Mouse (Mus musculus) lung, postnatal 0 days (tissue): Measurements from ENCODE around the gene Tha1. TPM values are rescaled to one million over a fixed set of nuclear protein-coding genes. Genes with fewer than 3 reads are reported as not detected.

ENCODE experiments used
- ATAC-seq: fragments of 200-750 bp; cut with Nextera tagmentation; 2 replicates; pipeline ENCODE4 v1.8.0; 2017; ENCODE audit warnings: moderate library complexity
- DNase-seq: peaks from one replicate; pipeline ENCODE4 v3.0.0-alpha.2; 2016; ENCODE audit warnings: low spot score
- H3K27ac ChIP-seq: fragments of 300-500 bp; sonication (generic); 2 replicates; pipeline ENCODE4 v1.5.1; 2014; ENCODE audit warnings: antibody characterized with exemption, mild to moderate bottlenecking, low read length, mixed read lengths
- H3K27me3 ChIP-seq: fragments of 300-500 bp; sonication (generic); replicated peaks from 2 replicates; pipeline ENCODE4 v1.6.1; 2014; ENCODE audit warnings: low read length, mixed read lengths; ENCODE audit not compliant: insufficient read depth
- H3K36me3 ChIP-seq: fragments of 300-500 bp; sonication (generic); 2 replicates; pipeline ENCODE4 v1.6.1; 2014; ENCODE audit warnings: low read length, mixed read lengths; ENCODE audit not compliant: insufficient read depth
- H3K4me1 ChIP-seq: fragments of 300-500 bp; sonication (generic); 2 replicates; pipeline ENCODE4 v1.6.1; 2014; ENCODE audit warnings: antibody characterized with exemption, low read depth, low read length, mixed read lengths; ENCODE audit not compliant: insufficient read depth
- H3K4me2 ChIP-seq: fragments of 300-500 bp; sonication (generic); replicated peaks from 2 replicates; pipeline ENCODE4 v1.6.1; 2014; ENCODE audit warnings: low read depth, mild to moderate bottlenecking, low read length, moderate library complexity, mixed read lengths
- H3K4me3 ChIP-seq: fragments of 300-500 bp; sonication (generic); 2 replicates; pipeline ENCODE4 v1.5.1; 2014; ENCODE audit warnings: low read depth, low read length
- H3K9ac ChIP-seq: fragments of 300-500 bp; sonication (generic); replicated peaks from 2 replicates; pipeline ENCODE4 v1.6.1; 2014; ENCODE audit warnings: low read depth, mild to moderate bottlenecking
- H3K9me3 ChIP-seq: fragments of 300-500 bp; sonication (generic); 2 replicates; pipeline ENCODE4 v1.6.1; 2016; ENCODE audit warnings: low read length, mixed read lengths
- CTCF ChIP-seq: IDR thresholded peaks from 2 replicates; pipeline ENCODE4 v1.5.1; 2016; ENCODE audit warnings: antibody characterized with exemption, mild to moderate bottlenecking
- EP300 ChIP-seq: IDR thresholded peaks from 2 replicates; pipeline ENCODE4 v1.6.1; 2016; ENCODE audit warnings: antibody characterized with exemption, mild to moderate bottlenecking, control low read depth
- WGBS: fragments of 180-500 bp; shearing (Covaris S2); extraction: QIAGEN DNeasy Blood & Tissue Kit; methylation state at CpG from one replicate; pipeline ENCODE4 v1.1.7; 2014; 5-methylcytosine and 5-hydroxymethylcytosine counted together
- polyA plus RNA-seq: library from polyadenylated mRNA; unstranded; fragments of >200 nt; fragmentation: Nextera tagmentation; extraction: Ambion mirVana; gene quantifications from 2 replicates; pipeline ENCODE4 v1.2.1, GENCODE M21; 2015

Tha1 gene
- 6.3 and 8.4 TPM in 2 replicates for polyA plus RNA-seq

DNA sequence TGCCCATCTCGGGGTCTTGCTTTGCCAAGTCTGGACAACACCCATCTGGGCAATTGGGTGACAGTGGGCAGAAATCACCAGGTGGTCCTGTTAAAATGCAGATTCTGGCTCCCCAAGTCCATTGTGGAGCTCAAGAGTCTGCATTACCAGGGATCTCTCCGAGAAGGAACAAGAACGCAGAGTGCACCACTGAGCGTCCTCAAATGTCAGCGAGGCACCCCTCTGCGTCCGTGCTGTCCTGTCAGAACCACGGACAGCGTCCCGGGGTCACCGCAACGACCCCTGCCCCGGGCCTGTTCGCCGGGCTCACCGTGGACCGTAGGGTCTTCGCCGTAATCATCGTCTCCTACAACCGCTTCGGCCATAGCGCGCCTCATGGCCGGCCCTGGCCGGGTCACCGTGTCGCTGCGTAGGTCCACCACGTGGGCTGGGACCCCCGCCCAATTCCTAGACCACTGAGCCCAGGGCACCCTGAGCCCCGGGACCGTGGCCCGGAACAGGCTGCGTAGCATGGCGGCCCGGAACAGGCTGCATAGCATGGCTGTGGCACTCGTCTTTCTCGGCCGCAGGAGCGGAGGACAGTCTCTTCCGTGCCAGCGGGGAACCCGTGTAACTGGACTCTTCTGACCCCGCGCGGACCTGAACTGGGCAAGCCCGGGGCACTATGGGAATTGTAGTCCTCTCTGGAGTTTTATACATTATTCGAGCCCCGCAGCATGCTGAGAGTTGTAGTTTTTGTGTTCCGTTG, at the start of gene Tha1:
Gene Tha1 (minus strand): TSS at position 621 of the 748 bp plus-strand sequence.
- no peak for TF ChIP-seq EP300
- TF ChIP-seq CTCF = no peak
- Histone ChIP-seq H3K27ac (no peak within 1 kb of the TSS), H3K4me3 (peak within 1 kb of the TSS; percentile 55), H3K4me2 (peak within 1 kb of the TSS; percentile 96), H3K9ac (peak within 1 kb of the TSS; percentile 58), H3K4me1 (peaks cover 11% of the 10 kb centered on the region; the same call in 1 of the 2 replicates), H3K9me3 (no peaks in the 10 kb centered on the region), H3K36me3 (no peaks in the 10 kb centered on the region), H3K27me3 (no peaks in the 10 kb centered on the region)
- WGBS = 2% methylated on average over 46 of the region's 51 CpGs
- ATAC-seq (peak; percentile 91), DNase-seq (peak; percentile 95)

- TF ChIP-seq CTCF = no peak
- Histone ChIP-seq H3K27me3 (no peaks in the 10 kb centered on the region), H3K4me2 (no peak overlapping the region), H3K9me3 (no peaks in the 10 kb centered on the region), H3K9ac (no peak overlapping the region), H3K4me3 (no peak overlapping the region), H3K36me3 (no peaks in the 10 kb centered on the region), H3K27ac (no peak overlapping the region), H3K4me1 (no peaks in the 10 kb centered on the region)
- WGBS = 20% methylated on average over 5 of the region's 5 CpGs
- ATAC-seq (no peak), DNase-seq (no peak)
Measured at GRCm38 (mm10) chr11:117919211-117919610, 45.9 kb upstream of the Tha1 start.

GRCm38 (mm10) chr11:117918541-117918940, 45.3 kb upstream of the Tha1 start:
- ATAC-seq (no peak), DNase-seq (no peak)
- 75% methylated on average over 11 of the region's 11 CpGs for WGBS
- Histone ChIP-seq H3K4me1 (no peaks in the 10 kb centered on the region), H3K36me3 (no peaks in the 10 kb centered on the region), H3K9ac (no peak overlapping the region), H3K4me2 (no peak overlapping the region), H3K27ac (no peak overlapping the region), H3K27me3 (no peaks in the 10 kb centered on the region), H3K4me3 (no peak overlapping the region), H3K9me3 (no peaks in the 10 kb centered on the region)
- TF ChIP-seq EP300 (no peak), CTCF (no peak)

DNA sequence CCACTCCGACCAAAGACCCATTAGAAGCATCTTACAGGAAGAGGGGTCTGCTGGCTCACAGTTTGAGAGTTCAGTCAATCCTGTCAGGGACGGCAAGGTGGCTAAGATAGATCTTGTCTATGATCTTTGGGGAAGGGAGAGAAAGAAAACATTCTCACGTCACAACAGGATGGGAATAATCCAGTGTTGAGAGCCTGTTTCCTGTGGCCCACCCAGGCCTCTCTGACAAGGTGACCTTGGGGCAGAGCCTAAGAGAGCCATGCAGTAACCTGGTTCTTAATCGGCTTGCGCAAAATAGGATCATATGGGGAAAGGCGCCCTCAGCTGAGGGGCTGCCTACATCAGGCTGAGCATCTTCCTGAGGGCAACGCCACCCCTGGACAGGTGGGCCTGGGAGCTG, 42.6 kb upstream of the Tha1 start:
- TF ChIP-seq CTCF = no peak
- no peak for TF ChIP-seq EP300
- Histone ChIP-seq H3K9me3 (no peaks in the 10 kb centered on the region), H3K27ac (no peak overlapping the region), H3K4me2 (no peak overlapping the region), H3K27me3 (no peaks in the 10 kb centered on the region), H3K4me3 (no peak overlapping the region), H3K9ac (no peak overlapping the region), H3K4me1 (no peaks in the 10 kb centered on the region; the same call in 1 of the 2 replicates), H3K36me3 (no peaks in the 10 kb centered on the region)
- DNase-seq = no peak
- no peak for ATAC-seq
- WGBS = 89% methylated on average over 7 of the region's 7 CpGs

DNA sequence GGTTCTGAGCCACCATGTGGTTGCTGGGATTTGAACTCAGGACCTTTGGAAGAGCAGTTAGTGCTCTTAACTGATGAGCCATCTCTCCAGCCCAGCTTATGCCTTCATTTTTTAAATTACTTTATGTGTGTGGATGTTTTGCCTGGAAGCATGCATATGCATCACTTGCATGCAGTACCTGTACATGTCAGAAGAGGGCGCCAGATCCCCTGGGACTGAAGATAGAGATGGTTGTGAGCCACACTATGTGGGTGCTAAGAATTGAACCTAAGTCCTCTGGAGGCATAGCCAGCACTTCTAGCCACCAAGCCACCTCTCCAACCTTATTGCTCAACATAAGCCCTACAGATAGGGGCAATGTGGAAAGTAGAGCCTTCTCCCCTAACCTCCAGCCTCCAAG, 42.1 kb upstream of the Tha1 start:
- H3K9me3 ChIP-seq = no peaks in the 10 kb centered on the region
- H3K4me1 ChIP-seq = no peaks in the 10 kb centered on the region; the same call in 1 of the 2 replicates
- DNase-seq = no peak
- TF ChIP-seq EP300 = no peak
- peak; percentile 69 for TF ChIP-seq CTCF
- no peak overlapping the region for H3K4me2 ChIP-seq
- H3K9ac ChIP-seq = no peak overlapping the region
- no peaks in the 10 kb centered on the region for H3K27me3 ChIP-seq
- ATAC-seq = no peak
- H3K27ac ChIP-seq = no peak overlapping the region
- no peaks in the 10 kb centered on the region for H3K36me3 ChIP-seq
- 50% methylated on average over 1 of the region's 1 CpGs for WGBS
- no peak overlapping the region for H3K4me3 ChIP-seq

DNA sequence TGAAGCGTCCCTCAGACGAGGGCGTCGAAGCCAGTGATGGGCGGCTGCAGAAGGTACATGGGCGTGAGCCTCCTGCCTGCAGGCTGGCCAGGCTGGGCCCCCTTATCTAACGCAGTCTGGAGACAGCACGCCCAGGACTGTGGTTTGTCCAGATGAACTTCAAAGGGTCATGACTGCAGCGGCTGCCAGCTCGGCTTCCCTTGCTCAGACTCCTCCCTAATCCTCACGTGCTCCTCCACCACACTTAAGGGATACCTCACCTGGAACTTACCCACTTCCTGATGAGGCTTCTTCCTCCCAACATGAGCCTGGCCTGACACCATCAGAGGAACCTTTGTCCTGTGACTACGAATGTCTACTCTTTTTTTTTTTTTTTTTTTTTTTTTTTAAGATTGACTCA, 41.2 kb upstream of the Tha1 start:
- Histone ChIP-seq H3K36me3 (no peaks in the 10 kb centered on the region), H3K9ac (no peak overlapping the region), H3K27ac (no peak overlapping the region), H3K4me2 (no peak overlapping the region), H3K9me3 (no peaks in the 10 kb centered on the region), H3K27me3 (no peaks in the 10 kb centered on the region), H3K4me3 (no peak overlapping the region), H3K4me1 (no peaks in the 10 kb centered on the region; the same call in 1 of the 2 replicates)
- TF ChIP-seq CTCF (no peak), EP300 (no peak)
- 54% methylated on average over 12 of the region's 12 CpGs for WGBS
- DNase-seq = no peak
- ATAC-seq = no peak
